Comparison of ENCODE assay signal across 20 mouse cellular contexts in the genomic region with DNA sequence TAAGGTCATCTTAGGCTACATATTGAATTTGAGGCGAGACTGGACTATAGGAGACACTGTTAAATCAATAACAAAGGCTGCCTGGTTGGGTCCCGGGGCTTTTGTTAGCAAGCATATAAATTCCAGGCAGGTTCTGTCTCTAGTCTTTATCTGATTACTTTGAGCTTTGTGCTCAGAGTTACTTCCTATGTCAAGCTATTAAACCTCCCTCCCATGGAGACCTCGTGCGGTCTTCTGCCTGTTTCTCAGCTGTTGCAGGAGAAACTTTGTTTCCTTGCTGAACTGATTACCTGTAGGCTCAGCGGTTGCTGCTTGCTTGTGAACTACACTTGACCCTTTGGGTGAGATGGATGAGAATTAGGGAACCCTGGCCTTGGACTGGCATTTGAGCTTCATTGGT.
"Had no signal": no experiment of that assay in that cellular context is flagged by ENCODE, and none has a peak within 500 bp of the region (broad histone marks: within the 10 kb centered on the region; RNA-seq: fewer than 3 reads in every experiment).

No protein-coding gene starts in this region.

- H3K9me3 ChIP-seq: lung, embryonic 15.5 days; megakaryocyte, embryonic 14.5 days; midbrain, embryonic 13.5 days; midbrain, embryonic 15.5 days; neural tube, embryonic 13.5 days; neural tube, embryonic 15.5 days; stomach, embryonic 15.5 days had no signal

- DNase-seq: lung, adult 18-20 months; lung, postnatal 14 days; lung, postnatal 36 days; right cerebral cortex, postnatal 14 days; spleen, adult 18-20 months; thymus, adult 2 months; thymus, postnatal 25 days; thymus, postnatal 4 days had no signal

- H3K4me1 ChIP-seq: lung, embryonic 15.5 days; midbrain, embryonic 13.5 days; midbrain, embryonic 15.5 days; neural tube, embryonic 13.5 days; neural tube, embryonic 15.5 days; stomach, embryonic 15.5 days had no signal

- H3K4me3 ChIP-seq: lung, embryonic 15.5 days; megakaryocyte, embryonic 14.5 days; midbrain, embryonic 13.5 days; midbrain, embryonic 15.5 days; neural tube, embryonic 13.5 days; neural tube, embryonic 15.5 days; stomach, embryonic 15.5 days had no signal

- H3K27ac ChIP-seq: liver, embryonic 14.5 days; lung, embryonic 15.5 days; macrophage; midbrain, embryonic 13.5 days; midbrain, embryonic 15.5 days; neural tube, embryonic 13.5 days; neural tube, embryonic 15.5 days; stomach, embryonic 15.5 days; stomach, postnatal 0 days had no signal

- ATAC-seq: lung, postnatal 0 days; midbrain, embryonic 13.5 days; midbrain, embryonic 15.5 days had no signal

- H3K4me2 ChIP-seq: lung, embryonic 15.5 days; midbrain, embryonic 11.5 days; midbrain, embryonic 13.5 days; midbrain, embryonic 15.5 days; neural tube, embryonic 13.5 days; neural tube, embryonic 15.5 days; stomach, embryonic 15.5 days had no signal

- H3K27me3 ChIP-seq: lung, embryonic 15.5 days; megakaryocyte, embryonic 14.5 days; midbrain, embryonic 13.5 days; midbrain, embryonic 15.5 days; neural tube, embryonic 13.5 days; neural tube, embryonic 15.5 days; stomach, embryonic 15.5 days had no signal

- H3K9ac ChIP-seq: liver, embryonic 14.5 days; lung, embryonic 15.5 days; midbrain, embryonic 13.5 days; midbrain, embryonic 15.5 days; neural tube, embryonic 13.5 days; neural tube, embryonic 15.5 days; stomach, embryonic 15.5 days had no signal

- H3K36me3 ChIP-seq: lung, embryonic 15.5 days; midbrain, embryonic 13.5 days; midbrain, embryonic 15.5 days; neural tube, embryonic 13.5 days; neural tube, embryonic 15.5 days; stomach, embryonic 15.5 days had no signal
